Mouse (Mus musculus) C2C12 (cell line): Measurements from ENCODE around the gene Tmcc3. TPM values are rescaled to one million over a fixed set of nuclear protein-coding genes. Genes with fewer than 3 reads are reported as not detected.
A peak's percentile ranks its signal among the peaks of the same experiment; 100 is the strongest.
"Not testable (repeated sequence)": the region's sequence is repeated elsewhere in the genome, so short reads cannot be mapped to it uniquely, and the experiment has no call there.

Experiments used
- H3K27me3 ChIP-seq: one replicate; pipeline ENCODE4 v1.6.1; 2011; ENCODE audit not compliant: control insufficient read depth, insufficient read depth, insufficient read length
- H3K36me3 ChIP-seq: one replicate; pipeline ENCODE4 v1.6.1; 2011; ENCODE audit not compliant: control insufficient read depth, insufficient read depth
- H3K4me3 ChIP-seq: one replicate; pipeline ENCODE4 v1.5.1; 2011; ENCODE audit warnings: mild to moderate bottlenecking, control low read depth; ENCODE audit not compliant: poor library complexity, insufficient read depth, severe bottlenecking
- H3K79me2 ChIP-seq: one replicate; pipeline ENCODE4 v1.6.1; 2011; ENCODE audit not compliant: control insufficient read depth, insufficient read depth
- H3K79me3 ChIP-seq: one replicate; pipeline ENCODE4 v1.6.1; 2011; ENCODE audit warnings: low read depth, control low read depth
- H3ac ChIP-seq: one replicate; pipeline ENCODE3; 2011; ENCODE audit warnings: low read depth; ENCODE audit not compliant: control insufficient read depth, insufficient read length
- CEBPB ChIP-seq: IDR thresholded peaks from one replicate; pipeline ENCODE4 v1.6.1; 2011; ENCODE audit warnings: low read depth, mild to moderate bottlenecking, control low read depth, moderate library complexity
- CTCF ChIP-seq: IDR thresholded peaks from one replicate; pipeline ENCODE4 v1.5.1; 2011; ENCODE audit not compliant: control insufficient read depth, insufficient read depth, insufficient read length
- FOSL1 ChIP-seq: IDR thresholded peaks from one replicate; pipeline ENCODE4 v1.8.0; 2011; ENCODE audit warnings: mild to moderate bottlenecking, low read length; ENCODE audit not compliant: poor library complexity, insufficient read depth, severe bottlenecking
- MAX ChIP-seq: IDR thresholded peaks from one replicate; pipeline ENCODE4 v1.6.1; 2011; ENCODE audit warnings: mild to moderate bottlenecking, control low read depth
- MYOD1 ChIP-seq: IDR thresholded peaks from one replicate; pipeline ENCODE4 v1.6.1; 2011; ENCODE audit warnings: low read depth; ENCODE audit not compliant: control insufficient read depth, insufficient read length
- MYOG ChIP-seq: IDR thresholded peaks from one replicate; pipeline ENCODE4 v1.6.1; 2011; ENCODE audit not compliant: control insufficient read depth, insufficient read length; ENCODE audit errors: extremely low read depth
- USF1 ChIP-seq: IDR thresholded peaks from one replicate; pipeline ENCODE4 v1.6.1; 2011; ENCODE audit warnings: low read depth, mild to moderate bottlenecking, control low read depth, moderate library complexity
- polyA plus RNA-seq: library from polyadenylated mRNA; unstranded; fragments of >200 nt; fragmentation: generic; extraction: Trizol; gene quantifications from one replicate; pipeline ENCODE4 v1.2.1, GENCODE M21; 2012; ENCODE audit warnings: missing spikeins

Gene Tmcc3
- polyA plus RNA-seq, 1 experiment: 3.5 TPM

GRCm38 (mm10) chr10:94533081-94533724 is 221.5 kb downstream of the Tmcc3 start:
- TF ChIP-seq CEBPB (no peak), MYOG (no peak), MYOD1 (no peak), CTCF (no peak), MAX (no peak), USF1 (no peak), FOSL1 (no peak)
- peaks cover 26% of the 10 kb centered on the region for H3K79me3 ChIP-seq
- no peaks in the 10 kb centered on the region for H3K36me3 ChIP-seq
- H3K27me3 ChIP-seq: no peaks in the 10 kb centered on the region
- no peak overlapping the region for H3K4me3 ChIP-seq
- H3K79me2 ChIP-seq: peaks cover 90% of the 10 kb centered on the region
- no peak overlapping the region for H3ac ChIP-seq

- H3ac ChIP-seq, H3K4me3 ChIP-seq, H3K36me3 ChIP-seq, H3K27me3 ChIP-seq: not testable (repeated sequence)
- Histone ChIP-seq H3K79me2 (peaks cover 89% of the 10 kb centered on the region), H3K79me3 (peaks cover 27% of the 10 kb centered on the region)
Measured at GRCm38 (mm10) chr10:94538623-94539022, 226.9 kb downstream of the Tmcc3 start.

GRCm38 (mm10) chr10:94540241-94540640 is 228.5 kb downstream of the Tmcc3 start:
- peaks cover 84% of the 10 kb centered on the region for H3K79me2 ChIP-seq
- H3K27me3 ChIP-seq: no peaks in the 10 kb centered on the region
- H3ac ChIP-seq: no peak overlapping the region
- H3K36me3 ChIP-seq: no peaks in the 10 kb centered on the region
- no peak overlapping the region for H3K4me3 ChIP-seq
- TF ChIP-seq FOSL1 (no peak), USF1 (no peak), MAX (no peak), CTCF (no peak), MYOG (no peak), CEBPB (no peak), MYOD1 (no peak)
- H3K79me3 ChIP-seq: peaks cover 27% of the 10 kb centered on the region

- peaks cover 82% of the 10 kb centered on the region for H3K79me2 ChIP-seq
- H3K27me3 ChIP-seq: no peaks in the 10 kb centered on the region
- no peak overlapping the region for H3ac ChIP-seq
- no peak overlapping the region for H3K4me3 ChIP-seq
- no peak for TF ChIP-seq MYOD1
- no peak for TF ChIP-seq CEBPB
- TF ChIP-seq USF1: no peak
- no peak for TF ChIP-seq FOSL1
- TF ChIP-seq MYOG: no peak
- no peak for TF ChIP-seq CTCF
- TF ChIP-seq MAX: no peak
- H3K79me3 ChIP-seq: peaks cover 30% of the 10 kb centered on the region
- peaks cover 4% of the 10 kb centered on the region for H3K36me3 ChIP-seq
Measured at GRCm38 (mm10) chr10:94543956-94544355, 232.2 kb downstream of the Tmcc3 start.

- H3K36me3 ChIP-seq: peaks cover 4% of the 10 kb centered on the region
- H3ac ChIP-seq: peak overlapping the region; percentile 16
- H3K79me3 ChIP-seq: peaks cover 24% of the 10 kb centered on the region
- TF ChIP-seq USF1 (no peak), MYOG (no peak), FOSL1 (no peak), CTCF (no peak), MAX (no peak), MYOD1 (no peak), CEBPB (no peak)
- peak overlapping the region; percentile 38 for H3K4me3 ChIP-seq
- H3K79me2 ChIP-seq: peaks cover 74% of the 10 kb centered on the region
- H3K27me3 ChIP-seq: no peaks in the 10 kb centered on the region
Measured at GRCm38 (mm10) chr10:94544803-94545202, 233.1 kb downstream of the Tmcc3 start.

GRCm38 (mm10) chr10:94545259-94546019 is 233.7 kb downstream of the Tmcc3 start:
- TF ChIP-seq USF1 (no peak), FOSL1 (peak; percentile 36), MYOD1 (peak; percentile 80), MAX (peak; percentile 85), CEBPB (no peak)
- peak overlapping the region; percentile 88 for H3ac ChIP-seq
- peaks cover 4% of the 10 kb centered on the region for H3K36me3 ChIP-seq
- peak overlapping the region; percentile 38 for H3K4me3 ChIP-seq
- peaks cover 21% of the 10 kb centered on the region for H3K79me3 ChIP-seq
- H3K79me2 ChIP-seq: peaks cover 67% of the 10 kb centered on the region
- no peaks in the 10 kb centered on the region for H3K27me3 ChIP-seq
